Mouse (Mus musculus) lung, embryonic 15.5 days (tissue): Measurements from ENCODE around the gene Cdc5l. TPM values are rescaled to one million over a fixed set of nuclear protein-coding genes. Genes with fewer than 3 reads are reported as not detected.

ENCODE experiments used
- ATAC-seq: fragments of 200-750 bp; cut with Nextera tagmentation; 2 replicates; pipeline ENCODE4 v1.8.0; 2017; ENCODE audit warnings: moderate number of reproducible peaks, borderline replicate concordance; ENCODE audit not compliant: low FRiP score, low TSS enrichment; ENCODE audit errors: extremely low read depth
- H3K27ac ChIP-seq: fragments of 300-500 bp; sonication (generic); 2 replicates; pipeline ENCODE4 v1.5.1; 2015; ENCODE audit warnings: moderate library complexity, mild to moderate bottlenecking, inconsistent platforms
- H3K27me3 ChIP-seq: fragments of 300-500 bp; sonication (generic); 2 replicates; pipeline ENCODE4 v1.6.1; 2015; ENCODE audit warnings: inconsistent platforms
- H3K36me3 ChIP-seq: fragments of 300-500 bp; sonication (generic); 2 replicates; pipeline ENCODE4 v1.6.1; 2015; ENCODE audit warnings: inconsistent platforms
- H3K4me1 ChIP-seq: fragments of 300-500 bp; sonication (generic); 2 replicates; pipeline ENCODE4 v1.6.1; 2015; ENCODE audit warnings: inconsistent platforms
- H3K4me2 ChIP-seq: fragments of 300-500 bp; sonication (generic); 2 replicates; pipeline ENCODE4 v1.6.1; 2015; ENCODE audit warnings: inconsistent platforms, mild to moderate bottlenecking, moderate library complexity
- H3K4me3 ChIP-seq: fragments of 300-500 bp; sonication (generic); 2 replicates; pipeline ENCODE4 v1.5.1; 2015; ENCODE audit warnings: mild to moderate bottlenecking, inconsistent platforms
- H3K9ac ChIP-seq: fragments of 300-500 bp; sonication (generic); 2 replicates; pipeline ENCODE4 v1.6.1; 2015; ENCODE audit warnings: inconsistent platforms
- H3K9me3 ChIP-seq: fragments of 300-500 bp; sonication (generic); 2 replicates; pipeline ENCODE4 v1.6.1; 2016; ENCODE audit warnings: inconsistent platforms
- WGBS: fragments of 180-500 bp; shearing (Covaris S2); methylation state at CpG from one replicate; pipeline ENCODE4 v1.1.7; 2015; 5-methylcytosine and 5-hydroxymethylcytosine counted together
- polyA plus RNA-seq: library from polyadenylated mRNA; unstranded; fragments of >200 nt; fragmentation: Nextera tagmentation; extraction: Ambion mirVana; gene quantifications from 2 replicates; pipeline ENCODE4 v1.2.1, GENCODE M21; 2015

Cdc5l gene
- polyA plus RNA-seq, 1 experiment from 2014 or later: 61.1 TPM

- no peak overlapping the region for H3K9ac ChIP-seq
- H3K27ac ChIP-seq: no peak overlapping the region
- ATAC-seq: no peak
- no peak overlapping the region for H3K4me2 ChIP-seq
- 53% methylated on average over 9 of the region's 9 CpGs for WGBS
- H3K9me3 ChIP-seq: no peaks in the 10 kb centered on the region
- no peak overlapping the region for H3K4me3 ChIP-seq
- H3K4me1 ChIP-seq: no peaks in the 10 kb centered on the region
- peaks cover 51% of the 10 kb centered on the region for H3K36me3 ChIP-seq
- no peaks in the 10 kb centered on the region for H3K27me3 ChIP-seq
Observed at GRCm38 (mm10) chr17:45394612-45395011, 38.9 kb downstream of the Cdc5l start.

GRCm38 (mm10) chr17:45393765-45394164, 39.8 kb downstream of the Cdc5l start:
- Histone ChIP-seq H3K4me3 (no peak overlapping the region), H3K9ac (no peak overlapping the region), H3K4me1 (no peaks in the 10 kb centered on the region), H3K27me3 (no peaks in the 10 kb centered on the region), H3K27ac (no peak overlapping the region), H3K36me3 (peaks cover 48% of the 10 kb centered on the region), H3K9me3 (no peaks in the 10 kb centered on the region), H3K4me2 (no peak overlapping the region)
- 61% methylated on average over 3 of the region's 3 CpGs for WGBS
- no peak for ATAC-seq

DNA sequence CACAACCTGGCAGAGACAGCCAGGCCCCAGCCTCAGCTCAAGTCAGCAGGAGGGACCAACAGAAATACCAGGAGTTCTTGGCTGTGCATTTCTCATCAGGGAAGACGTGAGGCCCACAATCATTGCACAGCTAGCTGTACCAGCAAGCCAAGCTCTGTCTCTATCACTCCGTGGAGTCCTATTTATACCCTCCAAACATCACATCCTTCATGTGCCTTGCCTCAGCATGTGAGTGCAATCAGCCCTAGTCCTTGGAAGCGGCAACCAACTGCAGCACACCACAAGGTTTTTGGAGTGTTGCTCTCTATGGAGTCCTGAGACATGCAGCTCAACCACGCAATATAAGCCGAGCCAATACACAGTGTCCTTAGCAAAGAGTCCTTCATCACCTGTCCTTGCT, 43.6 kb downstream of the Cdc5l start:
- Histone ChIP-seq H3K9ac (no peak overlapping the region), H3K4me2 (no peak overlapping the region), H3K27ac (no peak overlapping the region), H3K4me3 (no peak overlapping the region), H3K27me3 (no peaks in the 10 kb centered on the region), H3K36me3 (peaks cover 59% of the 10 kb centered on the region), H3K9me3 (no peaks in the 10 kb centered on the region), H3K4me1 (no peaks in the 10 kb centered on the region)
- ATAC-seq: no peak
- WGBS: 95% methylated on average over 5 of the region's 5 CpGs

DNA sequence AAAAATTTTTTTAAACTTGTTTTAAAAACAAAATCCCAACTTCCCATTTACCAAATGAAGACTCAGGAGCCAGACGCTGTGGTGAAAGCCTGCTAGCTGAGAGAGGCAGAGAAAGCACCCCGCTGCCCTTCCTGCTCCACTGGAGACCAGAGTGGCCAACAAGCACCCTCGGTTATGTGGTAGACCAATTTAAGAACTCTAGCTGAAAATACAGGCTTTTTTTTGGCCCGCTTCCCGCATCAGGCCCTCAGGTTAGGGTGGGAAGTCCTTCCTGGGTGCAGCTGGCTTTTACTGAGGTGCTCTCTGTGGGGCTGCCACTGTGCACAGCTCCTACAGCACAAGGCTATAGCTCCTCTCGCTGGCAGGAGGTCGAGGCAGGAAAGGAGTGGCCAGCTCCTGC, 46.6 kb downstream of the Cdc5l start:
- Histone ChIP-seq H3K9ac (no peak overlapping the region), H3K36me3 (peaks cover 43% of the 10 kb centered on the region), H3K27me3 (no peaks in the 10 kb centered on the region), H3K4me1 (no peaks in the 10 kb centered on the region), H3K4me3 (no peak overlapping the region), H3K4me2 (no peak overlapping the region), H3K27ac (no peak overlapping the region), H3K9me3 (no peaks in the 10 kb centered on the region)
- no peak for ATAC-seq
- 81% methylated on average over 7 of the region's 7 CpGs for WGBS

GRCm38 (mm10) chr17:45383305-45383704, 50.2 kb downstream of the Cdc5l start:
- ATAC-seq: no peak
- Histone ChIP-seq H3K4me2 (no peak overlapping the region), H3K4me1 (no peaks in the 10 kb centered on the region), H3K9ac (no peak overlapping the region), H3K9me3 (no peaks in the 10 kb centered on the region), H3K36me3 (peaks cover 15% of the 10 kb centered on the region), H3K27ac (no peak overlapping the region), H3K4me3 (no peak overlapping the region), H3K27me3 (no peaks in the 10 kb centered on the region)
- 75% methylated on average over 3 of the region's 3 CpGs for WGBS

- no peaks in the 10 kb centered on the region for H3K4me1 ChIP-seq
- 80% methylated on average over 9 of the region's 9 CpGs for WGBS
- H3K27me3 ChIP-seq: no peaks in the 10 kb centered on the region
- H3K9me3 ChIP-seq: no peaks in the 10 kb centered on the region
- no peak overlapping the region for H3K9ac ChIP-seq
- no peaks in the 10 kb centered on the region for H3K36me3 ChIP-seq
- ATAC-seq: no peak
- H3K4me3 ChIP-seq: no peak overlapping the region
- H3K4me2 ChIP-seq: no peak overlapping the region
- H3K27ac ChIP-seq: no peak overlapping the region
Observed at GRCm38 (mm10) chr17:45379271-45379784, 54.2 kb downstream of the Cdc5l start.

- 43% methylated on average over 5 of the region's 5 CpGs for WGBS
- Histone ChIP-seq H3K4me2 (no peak overlapping the region), H3K27ac (no peak overlapping the region), H3K4me1 (0 out of 2 replicates have a peak, but pooled peaks cover 2% of the 10 kb centered on the region), H3K9ac (no peak overlapping the region), H3K36me3 (no peaks in the 10 kb centered on the region), H3K27me3 (peaks cover 5% of the 10 kb centered on the region; the same call in 1 of the 2 replicates), H3K4me3 (no peak overlapping the region), H3K9me3 (no peaks in the 10 kb centered on the region)
- ATAC-seq: no peak
Observed at GRCm38 (mm10) chr17:45377323-45377722, 56.2 kb downstream of the Cdc5l start.

GRCm38 (mm10) chr17:45373987-45374608, 59.4 kb downstream of the Cdc5l start:
- Histone ChIP-seq H3K9ac (no peak overlapping the region), H3K36me3 (no peaks in the 10 kb centered on the region), H3K4me1 (0 out of 2 replicates have a peak, but pooled peaks cover 2% of the 10 kb centered on the region), H3K27me3 (peaks cover 10% of the 10 kb centered on the region; the same call in 1 of the 2 replicates), H3K4me2 (0 out of 2 replicates have a peak overlapping the region, but pooled peaks have one; percentile 23), H3K9me3 (no peaks in the 10 kb centered on the region), H3K27ac (no peak overlapping the region), H3K4me3 (no peak overlapping the region)
- peak; percentile 65; the same call in 1 of the 2 replicates for ATAC-seq
- 22% methylated on average over 13 of the region's 13 CpGs for WGBS

DNA sequence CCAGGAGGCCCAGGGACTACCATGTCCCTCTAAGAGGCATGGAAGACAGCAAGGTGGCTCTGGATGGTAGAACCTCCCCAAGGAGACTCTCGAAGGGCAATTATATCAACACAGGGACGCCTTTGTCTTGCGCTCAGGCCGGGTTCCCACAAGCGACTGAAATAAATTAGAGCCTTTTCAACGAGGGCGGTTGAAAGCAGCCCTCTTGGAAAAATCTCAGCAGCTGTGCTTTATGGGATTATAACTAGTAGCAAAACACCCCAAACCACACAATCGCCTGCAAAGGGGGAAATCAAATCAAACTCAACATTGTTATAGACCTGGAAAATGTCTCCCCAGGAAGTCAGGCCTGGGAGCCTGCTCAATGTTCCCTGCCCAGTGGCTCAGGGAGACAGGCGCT, 62.5 kb downstream of the Cdc5l start:
- H3K4me3 ChIP-seq: no peak overlapping the region
- H3K27me3 ChIP-seq: peaks cover 10% of the 10 kb centered on the region; the same call in 1 of the 2 replicates
- ATAC-seq: no peak
- WGBS: 65% methylated on average over 9 of the region's 9 CpGs
- H3K9me3 ChIP-seq: no peaks in the 10 kb centered on the region
- no peaks in the 10 kb centered on the region for H3K36me3 ChIP-seq
- no peak overlapping the region for H3K27ac ChIP-seq
- H3K4me1 ChIP-seq: 0 out of 2 replicates have a peak, but pooled peaks cover 2% of the 10 kb centered on the region
- H3K4me2 ChIP-seq: no peak overlapping the region
- no peak overlapping the region for H3K9ac ChIP-seq

DNA sequence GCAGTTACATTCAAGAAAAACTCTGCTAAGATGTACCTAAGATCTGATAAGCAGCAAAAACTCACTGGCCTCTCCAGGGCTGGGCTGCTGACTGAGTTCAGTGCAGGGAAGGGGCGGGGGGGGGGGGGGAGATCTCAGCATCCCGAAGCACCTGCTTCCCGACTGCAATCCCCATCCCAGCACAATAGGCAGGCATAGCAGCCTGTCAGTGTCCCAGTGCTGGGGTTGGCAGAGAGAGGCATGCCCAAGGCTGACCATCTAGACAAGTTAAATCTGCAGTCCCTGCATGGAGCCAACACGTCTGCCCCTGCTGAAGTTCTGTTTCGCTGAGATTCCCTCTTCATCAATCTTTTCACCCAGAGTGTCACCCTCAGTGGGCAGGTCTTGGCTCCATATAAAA, 63.0 kb downstream of the Cdc5l start:
- H3K27me3 ChIP-seq: peaks cover 10% of the 10 kb centered on the region; the same call in 1 of the 2 replicates
- H3K4me1 ChIP-seq: 0 out of 2 replicates have a peak, but pooled peaks cover 2% of the 10 kb centered on the region
- H3K4me3 ChIP-seq: no peak overlapping the region
- ATAC-seq: no peak
- H3K36me3 ChIP-seq: no peaks in the 10 kb centered on the region
- H3K27ac ChIP-seq: no peak overlapping the region
- H3K4me2 ChIP-seq: no peak overlapping the region
- WGBS: 52% methylated on average over 5 of the region's 5 CpGs
- no peaks in the 10 kb centered on the region for H3K9me3 ChIP-seq
- no peak overlapping the region for H3K9ac ChIP-seq

GRCm38 (mm10) chr17:45364871-45365270, 68.7 kb downstream of the Cdc5l start:
- WGBS: 53% methylated on average over 7 of the region's 7 CpGs
- no peak for ATAC-seq
- Histone ChIP-seq H3K4me3 (no peak overlapping the region), H3K9me3 (no peaks in the 10 kb centered on the region), H3K4me2 (no peak overlapping the region), H3K4me1 (no peaks in the 10 kb centered on the region), H3K36me3 (no peaks in the 10 kb centered on the region), H3K27me3 (peaks cover 1% of the 10 kb centered on the region; the same call in 1 of the 2 replicates), H3K9ac (no peak overlapping the region), H3K27ac (no peak overlapping the region)

DNA sequence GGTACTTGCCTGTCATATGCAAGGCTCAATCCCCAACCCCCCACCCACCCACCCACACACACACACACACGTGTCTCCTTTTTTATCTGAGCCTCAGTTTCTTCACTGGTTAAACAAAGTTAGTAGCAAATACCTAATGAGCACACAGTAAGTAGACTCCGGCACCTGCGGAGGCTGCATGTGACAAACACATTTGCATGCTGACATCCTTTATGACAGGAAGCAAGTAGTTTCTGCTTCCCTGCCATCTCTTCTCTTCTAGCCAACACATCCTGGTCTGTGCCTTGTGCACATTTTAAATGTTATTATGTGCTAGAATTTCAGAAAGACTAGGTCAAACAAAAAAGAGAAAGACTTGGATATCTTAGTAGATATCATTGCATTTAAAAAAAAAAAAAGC, 72.6 kb downstream of the Cdc5l start:
- Histone ChIP-seq H3K36me3 (no peaks in the 10 kb centered on the region), H3K27ac (no peak overlapping the region), H3K4me3 (no peak overlapping the region), H3K9ac (no peak overlapping the region), H3K27me3 (peaks cover 5% of the 10 kb centered on the region; the same call in 1 of the 2 replicates), H3K4me2 (no peak overlapping the region), H3K4me1 (no peaks in the 10 kb centered on the region), H3K9me3 (no peaks in the 10 kb centered on the region)
- ATAC-seq: no peak
- 93% methylated on average over 3 of the region's 3 CpGs for WGBS
